Mouse (Mus musculus) erythroblast, embryonic 14.5 days (primary cell): ENCODE measurements around the gene Plpp3.

Source experiments
- GATA1 ChIP-seq: IDR thresholded peaks from 2 replicates; pipeline ENCODE4 v1.6.1; 2012; ENCODE audit warnings: low read length, inconsistent platforms, mixed read lengths
- TAL1 ChIP-seq: IDR thresholded peaks from 3 replicates; pipeline ENCODE4 v1.6.1; 2012; ENCODE audit warnings: low read length, inconsistent platforms, mixed read lengths

GRCm38 (mm10) chr4:105223925-105224300 lies 66.8 kb downstream of the Plpp3 start:
- TF ChIP-seq GATA1, result no peak
- TF ChIP-seq TAL1, result no peak
